Mouse (Mus musculus) stomach, embryonic 14.5 days (tissue): ENCODE measurements around the gene Gstp2. TPM values are rescaled to one million over a fixed set of nuclear protein-coding genes. Genes with fewer than 3 reads are reported as not detected.

Experiments used
- ATAC-seq: fragments of 200-750 bp; cut with Nextera tagmentation; 2 replicates; pipeline ENCODE4 v1.8.0; 2017; ENCODE audit warnings: low read depth, moderate TSS enrichment; ENCODE audit not compliant: insufficient number of reproducible peaks, insufficient read depth, low FRiP score
- H3K27ac ChIP-seq: fragments of 300-500 bp; sonication (generic); 2 replicates; pipeline ENCODE4 v1.5.1; 2014; ENCODE audit warnings: mild to moderate bottlenecking, low read length, moderate library complexity, mixed read lengths
- H3K27me3 ChIP-seq: fragments of 300-500 bp; sonication (generic); 2 replicates; pipeline ENCODE4 v1.6.1; 2014; ENCODE audit warnings: low read length, control low read depth, mixed read lengths; ENCODE audit not compliant: control insufficient read depth, insufficient read depth
- H3K36me3 ChIP-seq: fragments of 300-500 bp; sonication (generic); 2 replicates; pipeline ENCODE4 v1.6.1; 2014; ENCODE audit warnings: mild to moderate bottlenecking, control low read depth, low read length, moderate library complexity, mixed read lengths; ENCODE audit not compliant: control insufficient read depth, insufficient read depth
- H3K4me1 ChIP-seq: fragments of 300-500 bp; sonication (generic); 2 replicates; pipeline ENCODE4 v1.6.1; 2014; ENCODE audit warnings: low read length, control low read depth, mixed read lengths; ENCODE audit not compliant: control insufficient read depth, insufficient read depth
- H3K4me2 ChIP-seq: fragments of 300-500 bp; sonication (generic); replicated peaks from 2 replicates; pipeline ENCODE4 v1.6.1; 2014; ENCODE audit warnings: low read depth, low read length, control low read depth
- H3K4me3 ChIP-seq: fragments of 300-500 bp; sonication (generic); 2 replicates; pipeline ENCODE4 v1.5.1; 2014; ENCODE audit warnings: low read depth, low read length, control low read depth
- H3K9ac ChIP-seq: fragments of 300-500 bp; sonication (generic); replicated peaks from 2 replicates; pipeline ENCODE4 v1.6.1; 2014; ENCODE audit warnings: low read depth, mild to moderate bottlenecking, control low read depth, low read length, moderate library complexity, mixed read lengths
- H3K9me3 ChIP-seq: fragments of 300-500 bp; sonication (generic); 2 replicates; pipeline ENCODE4 v1.6.1; 2016; ENCODE audit warnings: low read depth, low read length, control low read depth; ENCODE audit not compliant: control insufficient read depth
- WGBS: fragments of 180-500 bp; shearing (Covaris S2); extraction: QIAGEN DNeasy Blood & Tissue Kit; methylation state at CpG from one replicate; pipeline ENCODE4 v1.1.7; 2014; 5-methylcytosine and 5-hydroxymethylcytosine counted together
- polyA plus RNA-seq: library from polyadenylated mRNA; unstranded; fragments of >200 nt; fragmentation: Nextera tagmentation; extraction: Ambion mirVana; gene quantifications from 2 replicates; pipeline ENCODE4 v1.2.1, GENCODE M21; 2014

Gene Gstp2
- polyA plus RNA-seq, 1 experiment from 2014 or later = 18.0 TPM

DNA sequence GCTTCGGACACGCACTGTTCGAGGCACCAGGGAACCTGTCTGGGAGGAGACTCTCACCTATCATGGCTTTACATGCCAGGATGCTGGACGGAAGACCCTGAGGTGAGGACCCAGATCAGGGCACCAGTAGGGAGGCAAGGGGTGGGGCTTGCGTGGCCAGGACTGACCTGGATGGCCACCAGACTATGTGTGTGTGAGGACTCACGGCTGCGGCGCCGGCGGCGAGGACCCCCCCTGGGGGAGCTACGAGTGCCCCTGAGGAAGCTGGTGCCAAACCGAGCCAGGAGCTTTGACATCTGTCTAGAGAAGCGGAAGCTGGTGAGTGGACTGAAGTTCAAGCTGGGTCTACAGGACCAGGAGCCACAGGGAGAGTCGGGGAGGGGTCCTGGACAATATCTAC lies 41.5 kb downstream of the Gstp2 start:
- Histone ChIP-seq H3K27ac (no peak overlapping the region), H3K36me3 (peaks cover 24% of the 10 kb centered on the region), H3K4me3 (no peak overlapping the region), H3K9me3 (no peaks in the 10 kb centered on the region), H3K27me3 (no peaks in the 10 kb centered on the region), H3K4me2 (no peak overlapping the region), H3K4me1 (peaks cover 14% of the 10 kb centered on the region), H3K9ac (no peak overlapping the region)
- 87% methylated on average over 15 of the region's 15 CpGs for WGBS
- ATAC-seq = no peak

DNA sequence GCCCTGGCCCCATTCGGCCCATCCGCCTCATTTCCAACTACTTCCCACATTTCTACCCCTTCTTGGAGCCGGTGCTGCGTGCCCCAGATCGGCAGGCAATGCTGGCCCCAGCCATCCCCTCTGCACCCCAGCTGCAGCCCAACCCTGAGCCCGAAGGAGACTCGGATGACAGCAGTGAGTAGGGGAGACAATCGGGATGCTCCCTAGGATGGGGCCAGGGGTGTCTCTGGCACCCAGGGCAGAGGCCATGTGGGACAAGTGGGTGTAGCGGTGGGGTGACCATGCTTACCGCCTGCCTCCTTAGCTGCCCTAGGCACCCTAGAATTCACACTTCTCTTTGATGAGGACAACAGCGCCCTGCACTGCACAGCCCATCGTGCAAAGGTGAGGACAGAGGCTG lies 42.2 kb downstream of the Gstp2 start:
- Histone ChIP-seq H3K4me1 (peaks cover 15% of the 10 kb centered on the region), H3K4me2 (no peak overlapping the region), H3K27me3 (no peaks in the 10 kb centered on the region), H3K4me3 (no peak overlapping the region), H3K36me3 (peaks cover 24% of the 10 kb centered on the region), H3K9ac (no peak overlapping the region), H3K9me3 (no peaks in the 10 kb centered on the region), H3K27ac (no peak overlapping the region)
- no peak for ATAC-seq
- WGBS = 67% methylated on average over 12 of the region's 12 CpGs

DNA sequence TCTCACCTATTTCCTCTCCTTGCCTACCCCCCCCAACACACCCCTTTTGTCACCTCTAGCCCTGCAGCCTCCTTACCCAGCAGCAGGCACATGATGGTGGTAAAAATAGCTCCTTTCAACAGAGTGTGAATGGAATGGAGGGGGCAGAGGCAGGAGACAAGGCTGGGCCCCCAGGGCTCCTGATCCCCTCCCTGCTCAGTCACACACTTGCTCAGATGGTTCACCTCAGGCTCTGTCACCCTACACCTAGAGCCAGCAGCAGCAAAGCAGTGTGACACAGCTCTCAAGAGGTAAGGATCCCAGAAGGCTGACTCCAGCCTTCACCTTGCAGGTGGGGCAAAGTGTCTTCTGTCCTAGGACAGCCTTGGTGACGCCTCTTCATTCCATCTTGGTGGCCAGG lies 42.7 kb downstream of the Gstp2 start, which contains the start of gene Doc2g:
Doc2g (plus strand) TSS at position 202 of the 400 bp plus-strand sequence.
- Histone ChIP-seq H3K4me2 (no peak within 1 kb of the TSS), H3K27ac (no peak within 1 kb of the TSS), H3K4me3 (no peak within 1 kb of the TSS), H3K9ac (no peak within 1 kb of the TSS), H3K4me1 (peaks cover 15% of the 10 kb centered on the region), H3K27me3 (no peaks in the 10 kb centered on the region), H3K9me3 (no peaks in the 10 kb centered on the region), H3K36me3 (peaks cover 18% of the 10 kb centered on the region)
- WGBS = 64% methylated on average over 1 of the region's 1 CpGs
- no peak for ATAC-seq

DNA sequence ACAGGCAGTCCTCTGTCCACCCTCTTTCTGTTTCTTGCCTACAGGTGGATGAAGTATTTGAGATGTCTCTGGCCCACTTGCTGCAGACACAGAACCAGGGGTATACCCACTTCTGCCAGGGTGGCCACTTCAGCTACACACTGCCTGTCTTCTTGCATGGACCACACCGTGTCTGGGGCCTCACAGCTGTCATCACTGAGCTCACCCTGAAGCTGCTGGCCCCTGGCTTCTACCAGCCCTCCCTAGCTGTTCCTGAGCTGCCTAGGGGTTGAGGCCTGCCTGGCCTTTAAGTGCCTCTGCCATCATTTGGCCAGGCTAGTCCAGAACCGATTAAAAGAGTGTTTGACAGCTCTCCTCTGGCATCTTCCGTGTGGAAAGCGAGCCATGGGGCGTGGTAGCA lies 44.1 kb downstream of the Gstp2 start:
- Histone ChIP-seq H3K4me3 (no peak overlapping the region), H3K27me3 (no peaks in the 10 kb centered on the region), H3K36me3 (0 out of 2 replicates have a peak, but pooled peaks cover 5% of the 10 kb centered on the region), H3K27ac (no peak overlapping the region), H3K9me3 (no peaks in the 10 kb centered on the region), H3K4me1 (peaks cover 15% of the 10 kb centered on the region), H3K4me2 (peak overlapping the region; percentile 93; the same call in 1 of the 2 replicates), H3K9ac (no peak overlapping the region)
- WGBS = 77% methylated on average over 5 of the region's 5 CpGs
- no peak for ATAC-seq

DNA sequence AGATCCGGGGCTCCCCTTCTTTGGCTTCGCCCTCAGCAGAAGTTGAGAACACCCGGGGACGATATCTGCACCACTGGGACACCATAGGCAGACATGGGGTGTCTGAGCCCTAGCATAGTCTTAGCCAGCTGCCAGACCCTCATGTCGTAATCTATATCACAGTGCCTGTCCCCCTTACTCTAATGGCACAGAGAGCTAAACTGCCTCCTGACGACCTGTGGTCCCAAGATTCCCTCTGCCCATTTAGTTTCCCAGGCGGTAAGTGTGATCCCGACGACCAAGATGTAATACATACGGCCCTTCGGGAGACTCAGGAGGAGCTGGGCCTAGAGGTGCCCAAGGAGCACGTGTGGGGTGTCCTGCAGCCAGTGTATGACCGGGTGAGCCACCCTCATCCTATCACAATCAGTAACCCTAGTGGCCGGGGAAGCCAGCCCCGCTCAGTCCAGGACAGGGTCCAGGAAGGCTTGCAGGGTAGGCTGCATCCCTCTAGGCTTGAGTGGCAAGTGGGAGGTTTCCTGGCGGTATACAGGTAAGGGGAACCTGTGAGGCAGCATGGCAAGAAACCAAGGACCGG lies 44.8 kb downstream of the Gstp2 start:
- Histone ChIP-seq H3K27me3 (no peaks in the 10 kb centered on the region), H3K4me3 (peak overlapping the region; percentile 52), H3K9me3 (no peaks in the 10 kb centered on the region), H3K4me2 (peak overlapping the region; percentile 93), H3K9ac (peak overlapping the region; percentile 80), H3K4me1 (peaks cover 15% of the 10 kb centered on the region), H3K27ac (peak overlapping the region; percentile 97), H3K36me3 (0 out of 2 replicates have a peak, but pooled peaks cover 1% of the 10 kb centered on the region)
- 11% methylated on average over 17 of the region's 17 CpGs for WGBS
- no peak for ATAC-seq

DNA sequence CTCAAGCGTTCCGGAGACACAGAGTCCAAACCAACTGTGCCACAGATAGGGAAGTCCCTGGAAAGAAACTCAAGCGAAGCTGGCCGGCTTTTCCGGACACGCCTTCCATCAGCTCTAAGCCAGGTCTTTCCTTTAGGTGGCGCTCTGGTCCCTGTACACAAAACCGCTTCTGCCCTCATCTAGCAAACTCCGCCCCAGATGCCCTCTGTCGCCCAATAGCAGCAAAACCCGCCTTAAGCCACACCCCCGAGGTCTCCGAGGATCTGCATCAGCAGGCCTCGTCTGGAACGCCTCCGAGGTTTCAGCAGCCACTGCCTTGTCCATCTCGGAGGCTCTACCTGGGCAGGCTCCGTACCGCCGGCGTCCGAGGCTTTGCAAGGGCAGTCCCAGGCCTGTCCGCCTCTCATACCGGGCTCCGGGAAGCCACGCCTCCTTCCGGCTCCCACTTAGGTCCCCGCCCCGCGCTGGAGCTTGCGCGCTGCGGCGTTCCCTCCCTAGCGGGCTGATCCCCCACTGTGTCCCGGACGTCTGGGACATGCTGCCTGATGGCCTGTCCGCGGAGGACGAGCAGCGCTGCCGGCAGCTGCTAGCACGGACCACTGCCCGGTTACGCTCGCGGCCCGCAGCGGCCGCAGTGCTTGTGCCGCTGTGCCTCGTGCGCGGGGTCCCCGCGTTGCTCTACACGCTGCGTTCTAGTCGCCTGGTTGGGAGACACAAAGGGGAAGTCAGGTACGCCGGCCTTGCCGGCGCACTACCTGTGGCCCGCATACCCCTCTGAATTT lies 45.5 kb downstream of the Gstp2 start, which contains the start of the genes Nudt8 and Gm49405:
Nudt8 (plus strand) TSS at position 462 of the 782 bp plus-strand sequence.
Gm49405 (plus strand) TSS at position 508 of the 782 bp plus-strand sequence.
- Histone ChIP-seq H3K36me3 (no peaks in the 10 kb centered on the region), H3K9me3 (no peaks in the 10 kb centered on the region), H3K4me3 (peak within 1 kb of the TSS; percentile 52), H3K4me1 (peaks cover 15% of the 10 kb centered on the region), H3K4me2 (peak within 1 kb of the TSS; percentile 93), H3K27ac (peak within 1 kb of the TSS; percentile 97), H3K9ac (peak within 1 kb of the TSS; percentile 80), H3K27me3 (no peaks in the 10 kb centered on the region)
- whole genome bisulfite sequencing = under 1% methylated on average over 64 of the region's 64 CpGs
- peak; percentile 89 for ATAC-seq

DNA sequence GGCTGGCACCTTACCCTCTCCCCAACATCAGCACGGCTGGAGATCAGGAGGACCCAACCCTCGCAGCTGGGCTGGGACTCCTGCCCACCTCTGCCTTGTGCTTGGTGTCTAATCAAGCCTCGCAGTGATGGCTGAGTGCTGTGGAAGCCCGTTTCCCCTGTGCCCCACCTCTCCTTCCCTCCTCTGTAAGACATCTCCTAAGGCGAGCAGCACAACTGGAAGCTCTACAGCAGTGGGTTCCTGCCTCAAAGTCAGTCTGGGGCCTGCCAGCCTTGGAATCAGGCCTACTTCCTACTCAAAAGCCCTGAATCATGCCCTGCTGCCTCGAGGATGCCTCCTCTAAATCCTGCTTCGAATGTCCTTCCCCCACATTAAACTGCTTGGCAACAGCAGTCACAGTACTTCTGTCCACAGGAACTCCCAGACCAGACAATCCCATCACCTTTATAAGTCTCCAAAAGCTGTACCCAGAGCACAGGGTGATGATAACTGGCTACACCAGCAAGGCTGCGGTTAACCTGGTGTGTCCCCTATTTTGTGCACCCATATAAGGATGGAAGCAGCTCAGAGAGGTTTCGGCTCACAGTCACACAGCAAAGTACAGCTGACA lies 46.6 kb downstream of the Gstp2 start:
- Histone ChIP-seq H3K27ac (no peak overlapping the region), H3K4me1 (peaks cover 15% of the 10 kb centered on the region), H3K4me2 (peak overlapping the region; percentile 93), H3K36me3 (no peaks in the 10 kb centered on the region), H3K4me3 (peak overlapping the region; percentile 52; the same call in 1 of the 2 replicates), H3K9me3 (no peaks in the 10 kb centered on the region), H3K27me3 (no peaks in the 10 kb centered on the region), H3K9ac (no peak overlapping the region; the same call in 1 of the 2 replicates)
- WGBS = 83% methylated on average over 9 of the region's 9 CpGs
- ATAC-seq = no peak

DNA sequence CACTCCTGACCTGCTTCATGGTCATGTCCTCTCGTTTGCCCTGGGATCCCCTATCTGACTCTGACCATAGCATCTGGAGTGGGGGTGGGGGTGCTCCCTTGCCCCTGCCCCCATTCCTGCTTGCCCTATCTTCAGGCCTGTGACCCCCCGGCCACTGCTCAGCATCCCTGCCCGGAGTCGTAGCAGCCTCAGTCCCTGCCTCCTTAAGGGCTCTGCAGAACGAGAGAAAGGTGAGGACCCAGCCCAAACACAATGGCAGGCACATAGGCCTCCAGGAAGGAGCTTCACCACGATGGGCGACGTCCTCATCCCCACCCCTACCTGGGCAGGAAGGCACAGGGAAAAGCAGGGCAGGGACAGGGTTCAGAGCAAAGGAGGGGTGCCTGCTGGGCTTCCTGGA lies 47.5 kb downstream of the Gstp2 start:
- Histone ChIP-seq H3K9me3 (no peaks in the 10 kb centered on the region), H3K4me2 (no peak overlapping the region), H3K4me3 (no peak overlapping the region), H3K4me1 (peaks cover 15% of the 10 kb centered on the region), H3K27ac (no peak overlapping the region), H3K27me3 (no peaks in the 10 kb centered on the region), H3K36me3 (no peaks in the 10 kb centered on the region), H3K9ac (no peak overlapping the region)
- ATAC-seq = no peak
- 75% methylated on average over 8 of the region's 8 CpGs for WGBS
